Mouse (Mus musculus): ENCODE results near the gene Atp5c1. TPM values are rescaled to one million over a fixed set of nuclear protein-coding genes. Genes with fewer than 3 reads are reported as not detected.
A peak's percentile ranks its signal among the peaks of the same experiment; 100 is the strongest.

Gene Atp5c1
- 519 and 528 TPM in 2 replicates for polyA plus RNA-seq (2016; fragmentation: Nextera tagmentation; extraction: Ambion mirVana)

DNA sequence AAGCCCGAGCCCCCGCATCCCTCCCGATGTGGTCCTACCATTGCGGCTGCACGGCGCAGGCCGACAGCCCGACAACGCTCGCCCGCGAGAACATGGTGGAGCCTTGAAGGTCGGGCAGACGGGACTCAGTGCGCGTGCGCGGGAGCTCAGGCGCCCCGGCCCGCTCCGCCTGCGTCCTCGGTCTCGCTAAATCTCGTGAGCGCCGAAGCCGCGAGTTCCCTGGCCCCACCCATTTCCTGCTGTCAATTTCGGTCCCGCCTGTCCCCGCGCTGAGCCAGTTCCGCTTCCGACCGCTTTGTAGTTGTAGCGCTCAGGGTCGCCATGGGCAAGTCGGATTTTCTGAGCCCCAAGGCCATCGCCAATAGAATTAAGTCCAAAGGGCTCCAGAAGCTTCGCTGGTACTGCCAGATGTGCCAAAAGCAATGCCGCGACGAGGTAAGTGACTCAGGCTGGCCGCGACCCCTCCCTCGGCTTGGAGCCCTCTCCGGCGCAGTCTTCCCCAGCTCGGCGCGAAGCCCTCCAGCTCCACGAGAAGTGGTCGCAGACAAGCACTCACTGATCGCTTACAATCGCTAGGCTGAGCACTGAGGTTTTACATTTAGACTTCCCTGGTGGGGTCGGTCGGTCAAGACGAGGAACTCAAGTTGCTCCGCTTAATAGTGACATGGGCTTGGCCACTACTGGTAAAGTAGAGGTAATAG is at the start of gene Atp5c1, which contains the start of gene Kin:
Atp5c1 (minus strand) TSS at position 201 of the 701 bp plus-strand sequence.
Kin (plus strand) TSS at position 284 of the 701 bp plus-strand sequence.
- peak; percentile 97 for ATAC-seq (ENCODE audit: insufficient number of reproducible peaks, insufficient read depth, low FRiP score, low TSS enrichment)
- Histone ChIP-seq H3K4me2 (replicated peaks) (peak within 1 kb of the TSS; percentile 69), H3K36me3 (0 out of 2 replicates have a peak, but pooled peaks cover 9% of the 10 kb centered on the region), H3K9me3 (no peaks in the 10 kb centered on the region), H3K4me1 (peaks cover 23% of the 10 kb centered on the region), H3K9ac (peak within 1 kb of the TSS; percentile 98), H3K4me3 (peak within 1 kb of the TSS; percentile 87), H3K27me3 (no peaks in the 10 kb centered on the region), H3K27ac (peak within 1 kb of the TSS; percentile 90)
- under 1% methylated on average over 61 of the region's 61 CpGs for WGBS

DNA sequence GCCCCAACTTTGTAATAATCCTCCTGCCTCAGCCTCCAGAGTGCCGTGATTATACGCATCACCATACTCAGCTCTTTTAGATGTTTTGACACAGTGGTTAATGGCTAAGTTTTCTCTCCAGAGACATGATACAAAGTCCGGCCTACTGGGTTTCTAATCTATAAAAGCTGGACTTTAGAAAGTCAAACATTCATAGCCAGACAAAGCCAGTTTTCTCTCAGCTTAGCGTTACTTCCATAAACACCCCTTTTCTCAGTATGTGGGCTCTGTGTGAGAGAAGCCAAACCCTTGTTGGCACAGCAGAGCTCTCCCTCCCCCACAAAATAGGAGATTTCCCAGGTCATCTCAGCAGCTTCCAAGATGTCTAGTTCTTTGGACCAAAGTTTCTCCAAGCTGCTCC is 48.3 kb upstream of the Atp5c1 start:
- Histone ChIP-seq H3K9ac (no peak overlapping the region), H3K27me3 (no peaks in the 10 kb centered on the region), H3K4me1 (no peaks in the 10 kb centered on the region), H3K27ac (no peak overlapping the region), H3K36me3 (no peaks in the 10 kb centered on the region), H3K4me3 (no peak overlapping the region), H3K9me3 (no peaks in the 10 kb centered on the region), H3K4me2 (replicated peaks) (no peak overlapping the region)
- 84% methylated on average over 4 of the region's 4 CpGs for WGBS
- ATAC-seq (ENCODE audit: insufficient number of reproducible peaks, insufficient read depth, low FRiP score, low TSS enrichment) = no peak

DNA sequence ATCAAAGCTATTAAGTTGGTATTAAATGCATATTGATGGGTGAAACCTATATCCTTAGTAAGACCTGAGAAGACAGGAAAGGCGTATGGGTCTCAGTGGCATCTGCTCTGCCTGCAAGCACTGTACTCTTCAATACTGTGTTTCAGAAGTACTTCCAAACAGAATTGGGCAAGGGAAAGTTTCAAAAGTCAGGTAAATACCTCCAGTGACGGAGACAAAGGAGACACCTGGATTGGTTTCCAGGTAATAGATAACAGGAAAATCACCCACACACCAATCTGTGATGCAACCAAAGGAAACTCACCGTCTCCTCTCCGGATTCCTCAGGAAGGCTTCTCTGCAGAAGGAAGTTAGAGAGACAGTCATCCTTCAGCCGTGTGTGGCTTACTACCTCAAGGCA is 47.2 kb upstream of the Atp5c1 start:
- H3K9ac ChIP-seq = no peak overlapping the region
- H3K4me1 ChIP-seq = no peaks in the 10 kb centered on the region
- H3K9me3 ChIP-seq = no peaks in the 10 kb centered on the region
- H3K4me2 ChIP-seq (replicated peaks) = no peak overlapping the region
- no peaks in the 10 kb centered on the region for H3K36me3 ChIP-seq
- no peak overlapping the region for H3K4me3 ChIP-seq
- 83% methylated on average over 5 of the region's 5 CpGs for WGBS
- no peak overlapping the region for H3K27ac ChIP-seq
- no peak for ATAC-seq (ENCODE audit: insufficient number of reproducible peaks, insufficient read depth, low FRiP score, low TSS enrichment)
- no peaks in the 10 kb centered on the region for H3K27me3 ChIP-seq

DNA sequence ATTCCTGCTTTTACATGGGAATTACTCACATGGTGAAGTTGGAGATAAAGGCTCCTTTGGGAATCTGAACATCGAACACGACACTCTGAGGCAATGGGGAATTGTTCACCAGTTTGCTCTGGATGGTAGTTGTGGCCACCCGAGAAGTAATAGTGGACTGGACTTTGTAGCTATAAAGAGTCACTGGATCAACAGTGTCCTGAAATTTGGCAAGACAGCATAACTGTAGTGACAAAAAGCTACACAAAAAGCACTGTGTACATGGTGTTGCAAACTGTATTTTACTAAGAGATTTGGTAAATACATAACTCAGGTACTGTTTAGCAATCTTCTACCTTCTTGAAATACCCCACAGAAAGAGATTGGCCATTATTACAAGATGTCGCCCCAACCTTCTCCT is 45.8 kb upstream of the Atp5c1 start:
- Histone ChIP-seq H3K4me2 (replicated peaks) (no peak overlapping the region), H3K9ac (no peak overlapping the region), H3K4me1 (no peaks in the 10 kb centered on the region), H3K4me3 (no peak overlapping the region), H3K27ac (no peak overlapping the region), H3K36me3 (no peaks in the 10 kb centered on the region), H3K9me3 (no peaks in the 10 kb centered on the region), H3K27me3 (no peaks in the 10 kb centered on the region)
- WGBS = 85% methylated on average over 4 of the region's 4 CpGs
- no peak for ATAC-seq (ENCODE audit: insufficient number of reproducible peaks, insufficient read depth, low FRiP score, low TSS enrichment)

DNA sequence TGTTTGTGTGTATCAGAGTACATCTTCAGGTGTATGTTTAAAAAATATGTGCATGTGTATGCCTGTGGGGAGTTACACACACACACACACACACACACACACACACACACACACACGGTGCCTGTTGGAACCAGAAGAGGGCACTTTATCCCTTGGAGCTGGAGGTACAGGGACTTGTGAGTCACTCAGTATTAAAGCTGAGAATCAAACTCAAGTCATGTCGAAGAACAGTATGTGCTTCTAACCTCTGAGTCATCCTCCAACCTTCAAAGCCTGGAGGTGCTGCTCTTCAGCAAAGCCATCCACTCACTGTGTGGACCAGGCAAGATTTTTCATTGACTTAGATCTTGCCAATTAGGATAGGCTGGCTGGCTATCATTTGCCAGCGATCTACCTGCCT is 41.5 kb upstream of the Atp5c1 start:
- ATAC-seq (ENCODE audit: insufficient number of reproducible peaks, insufficient read depth, low FRiP score, low TSS enrichment) = no peak

GRCm38 (mm10) chr2:10119276-10119675 is 39.0 kb upstream of the Atp5c1 start:
- H3K27me3 ChIP-seq = no peaks in the 10 kb centered on the region
- no peak overlapping the region for H3K27ac ChIP-seq
- no peak overlapping the region for H3K4me3 ChIP-seq
- no peaks in the 10 kb centered on the region for H3K9me3 ChIP-seq
- WGBS = 86% methylated on average over 8 of the region's 8 CpGs
- H3K4me2 ChIP-seq (replicated peaks) = no peak overlapping the region
- no peaks in the 10 kb centered on the region for H3K4me1 ChIP-seq
- H3K36me3 ChIP-seq = no peaks in the 10 kb centered on the region
- no peak for ATAC-seq (ENCODE audit: insufficient number of reproducible peaks, insufficient read depth, low FRiP score, low TSS enrichment)
- H3K9ac ChIP-seq = no peak overlapping the region

More for the DNA sequence above, 41.5 kb upstream of the Atp5c1 start:
- Histone ChIP-seq H3K36me3 (no peaks in the 10 kb centered on the region), H3K4me2 (replicated peaks) (no peak overlapping the region), H3K9ac (no peak overlapping the region), H3K27ac (no peak overlapping the region), H3K9me3 (no peaks in the 10 kb centered on the region), H3K27me3 (no peaks in the 10 kb centered on the region), H3K4me3 (no peak overlapping the region), H3K4me1 (no peaks in the 10 kb centered on the region)
- 63% methylated on average over 3 of the region's 3 CpGs for WGBS

GRCm38 (mm10) chr2:10118751-10119150 is 38.4 kb upstream of the Atp5c1 start:
- no peaks in the 10 kb centered on the region for H3K27me3 ChIP-seq
- no peaks in the 10 kb centered on the region for H3K4me1 ChIP-seq
- no peak overlapping the region for H3K9ac ChIP-seq
- no peak overlapping the region for H3K4me2 ChIP-seq (replicated peaks)
- ATAC-seq (ENCODE audit: insufficient number of reproducible peaks, insufficient read depth, low FRiP score, low TSS enrichment) = no peak
- 60% methylated on average over 1 of the region's 1 CpGs for WGBS
- no peak overlapping the region for H3K4me3 ChIP-seq
- H3K36me3 ChIP-seq = no peaks in the 10 kb centered on the region
- no peaks in the 10 kb centered on the region for H3K9me3 ChIP-seq
- H3K27ac ChIP-seq = no peak overlapping the region

DNA sequence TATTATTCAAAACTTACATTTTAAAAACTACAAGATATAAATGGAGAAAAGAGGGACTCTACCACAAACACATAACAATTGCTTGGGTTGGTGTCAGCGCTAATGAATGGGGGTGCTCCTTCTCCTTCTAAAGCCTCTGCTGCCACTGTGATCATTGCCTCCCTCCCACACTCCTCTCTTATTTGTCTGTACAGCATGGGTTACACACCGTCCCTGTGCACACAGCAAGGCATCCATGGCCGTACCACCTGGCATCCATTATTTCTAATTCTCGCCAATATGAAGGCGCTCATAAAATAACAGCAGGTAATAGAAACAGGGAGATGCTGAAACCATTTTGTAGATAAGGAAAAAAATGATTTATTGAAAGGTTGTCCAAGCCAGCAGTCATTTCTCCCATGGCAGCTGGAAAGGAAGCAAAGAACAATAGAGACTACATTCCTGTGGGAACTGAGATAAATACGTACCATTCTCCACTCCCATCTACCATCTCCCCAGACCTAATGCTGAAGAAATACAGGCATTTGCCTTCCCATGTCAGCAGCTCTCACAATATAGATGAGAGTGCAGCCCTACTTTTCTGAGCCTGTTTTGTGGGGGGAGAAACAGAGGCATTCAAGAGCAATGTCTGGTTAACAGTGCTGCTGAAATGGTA is 28.4 kb upstream of the Atp5c1 start:
- ATAC-seq (ENCODE audit: insufficient number of reproducible peaks, insufficient read depth, low FRiP score, low TSS enrichment) = no peak
- Histone ChIP-seq H3K36me3 (no peaks in the 10 kb centered on the region), H3K9me3 (no peaks in the 10 kb centered on the region), H3K4me3 (no peak overlapping the region), H3K9ac (no peak overlapping the region), H3K4me2 (replicated peaks) (no peak overlapping the region), H3K27me3 (no peaks in the 10 kb centered on the region), H3K27ac (no peak overlapping the region), H3K4me1 (no peaks in the 10 kb centered on the region)
- 64% methylated on average over 6 of the region's 6 CpGs for WGBS

GRCm38 (mm10) chr2:10101180-10101579 is 20.9 kb upstream of the Atp5c1 start:
- H3K27me3 ChIP-seq = no peaks in the 10 kb centered on the region
- H3K9ac ChIP-seq = no peak overlapping the region
- no peak overlapping the region for H3K27ac ChIP-seq
- ATAC-seq (ENCODE audit: insufficient number of reproducible peaks, insufficient read depth, low FRiP score, low TSS enrichment) = no peak
- no peaks in the 10 kb centered on the region for H3K9me3 ChIP-seq
- no peaks in the 10 kb centered on the region for H3K36me3 ChIP-seq
- 43% methylated on average over 6 of the region's 6 CpGs for WGBS
- H3K4me1 ChIP-seq = no peaks in the 10 kb centered on the region
- no peak overlapping the region for H3K4me3 ChIP-seq
- no peak overlapping the region for H3K4me2 ChIP-seq (replicated peaks)

GRCm38 (mm10) chr2:10100471-10100870 is 20.2 kb upstream of the Atp5c1 start:
- 76% methylated on average over 2 of the region's 2 CpGs for WGBS
- Histone ChIP-seq H3K36me3 (no peaks in the 10 kb centered on the region), H3K4me3 (no peak overlapping the region), H3K27ac (no peak overlapping the region), H3K27me3 (no peaks in the 10 kb centered on the region), H3K4me1 (no peaks in the 10 kb centered on the region), H3K4me2 (replicated peaks) (no peak overlapping the region), H3K9me3 (no peaks in the 10 kb centered on the region), H3K9ac (no peak overlapping the region)
- ATAC-seq (ENCODE audit: insufficient number of reproducible peaks, insufficient read depth, low FRiP score, low TSS enrichment) = no peak

DNA sequence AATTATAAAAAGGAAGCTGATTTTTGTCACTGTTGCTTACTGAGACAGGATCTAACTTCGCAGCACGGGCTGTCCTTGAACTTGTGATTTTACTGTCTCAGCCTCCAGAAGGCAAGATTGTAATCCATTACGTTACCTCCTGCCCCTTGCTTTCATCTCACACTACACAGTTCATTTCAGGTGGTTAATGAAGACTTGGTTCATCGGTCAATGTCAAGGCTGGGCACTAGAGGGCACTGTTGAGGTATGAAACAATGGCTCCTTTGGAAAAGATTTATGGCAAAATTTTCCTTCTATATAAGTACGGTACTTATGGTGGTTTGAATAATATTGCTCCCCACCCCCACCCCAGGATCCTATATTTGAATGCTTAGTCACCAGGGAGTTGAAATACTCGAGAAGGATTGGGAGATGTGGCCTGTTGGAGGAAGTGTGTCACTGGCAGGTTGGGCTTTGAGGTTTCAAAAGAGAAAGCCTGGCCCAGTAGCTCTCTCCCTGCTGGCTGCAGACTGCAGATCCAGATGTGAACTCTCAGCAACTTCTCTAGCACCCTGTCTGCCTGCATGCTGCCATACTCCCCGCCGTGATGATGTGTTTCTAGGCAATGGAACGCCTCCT is 18.4 kb upstream of the Atp5c1 start:
- Histone ChIP-seq H3K4me2 (replicated peaks) (no peak overlapping the region), H3K4me3 (no peak overlapping the region), H3K27ac (no peak overlapping the region), H3K9ac (no peak overlapping the region), H3K27me3 (no peaks in the 10 kb centered on the region), H3K4me1 (no peaks in the 10 kb centered on the region), H3K9me3 (no peaks in the 10 kb centered on the region), H3K36me3 (no peaks in the 10 kb centered on the region)
- 34% methylated on average over 9 of the region's 9 CpGs for WGBS
- ATAC-seq (ENCODE audit: insufficient number of reproducible peaks, insufficient read depth, low FRiP score, low TSS enrichment) = no peak
